Comparison of ENCODE assay signal across 7 mouse cellular contexts in the genomic region with DNA sequence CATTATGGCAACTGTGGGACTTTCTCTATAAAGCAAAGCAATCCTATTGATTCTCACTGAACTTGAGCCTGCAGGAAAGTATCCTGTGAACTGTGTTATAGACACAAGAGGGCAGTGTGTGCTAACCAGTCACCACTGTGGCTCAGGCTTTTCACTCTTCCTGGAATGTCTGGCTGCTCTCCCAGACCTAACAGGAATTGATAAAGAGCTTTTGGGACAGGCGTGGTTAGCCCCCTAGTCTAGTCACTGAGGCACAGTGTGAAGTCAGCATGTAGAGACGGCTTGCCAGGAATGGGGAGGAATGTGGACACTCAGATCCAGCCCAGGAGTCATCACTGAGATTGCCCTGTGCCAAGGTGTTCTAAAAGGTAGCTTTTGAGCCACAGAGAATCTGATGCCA. TPM values are rescaled to one million over a fixed set of nuclear protein-coding genes. Genes with fewer than 3 reads are reported as not detected.
A peak's percentile ranks its signal among the peaks of the same experiment; 100 is the strongest.
DNase-seq lines count a peak whose midpoint lies in the region; ATAC-seq and TF ChIP-seq lines count a peak whose summit lies in the region.

No protein-coding gene starts in this region.

- H3K4me1 ChIP-seq in lung, embryonic 15.5 days = peaks cover 6% of the 10 kb centered on the region

- no peaks in the 10 kb centered on the region; the same call in 1 of the 2 replicates for H3K27me3 ChIP-seq in lung, embryonic 15.5 days

- H3K9me3 ChIP-seq in lung, embryonic 15.5 days = no peaks in the 10 kb centered on the region

- no peak overlapping the region for H3K4me3 ChIP-seq in layer of hippocampus, adult 2 months
- H3K4me3 ChIP-seq in lung, embryonic 15.5 days = no peak overlapping the region

- DNase-seq in T-cell, adult 2 months (ENCODE audit: low spot score) = peak; percentile 16
- peak; percentile 27 for DNase-seq in cerebellum, adult 8-10 months
- DNase-seq in layer of hippocampus, adult 2 months (ENCODE audit: low spot score in 2 of 2) = peak; percentile 63 to 75
- peak; percentile 29 for DNase-seq in ovary, postnatal 36 days (ENCODE audit: low spot score)

- no peak overlapping the region for H3K4me2 ChIP-seq in lung, embryonic 15.5 days

- no peaks in the 10 kb centered on the region for H3K36me3 ChIP-seq in lung, embryonic 15.5 days

- H3K27ac ChIP-seq in layer of hippocampus, adult 2 months = peak overlapping the region; percentile 56
- H3K27ac ChIP-seq in lung, embryonic 15.5 days = no peak overlapping the region

- 0% methylated on average over 2 of the region's 2 CpGs for WGBS in lung, embryonic 15.5 days

- peak; percentile 99 for ATAC-seq in frontal cortex, adult (ENCODE audit: low TSS enrichment)
- ATAC-seq in hematopoietic stem cell, adult 5-6 weeks (replicated peaks in 1 of 2; ENCODE audit: insufficient read depth in 1 of 2, low FRiP score in 2 of 2, low TSS enrichment in 1 of 2, low read depth in 1 of 2, poor library complexity in 2 of 2, severe bottlenecking in 2 of 2) = peak; percentile 87 to 88
- peak; percentile 89 for ATAC-seq in lung, embryonic 15.5 days (ENCODE audit: borderline replicate concordance, extremely low read depth, low FRiP score, low TSS enrichment)

- peak; percentile 89 for TF ChIP-seq CTCF in layer of hippocampus, adult 2 months (conservative IDR thresholded peaks at IDR 0.05)

- H3K9ac ChIP-seq in lung, embryonic 15.5 days = no peak overlapping the region

RNA-seq across cellular contexts. Expression of a gene that starts 16.4 kb away (rescaled TPM):
- not detected in 2 replicates for total RNA-seq in hematopoietic stem cell, adult 5-6 weeks (2017)
- total RNA-seq in layer of hippocampus, adult 2 months (2021) = not detected
- polyA plus RNA-seq in lung, embryonic 15.5 days (2015; fragmentation: Nextera tagmentation; extraction: Ambion mirVana) = not detected in 2 replicates

RNA-seq across cellular contexts. Expression of a gene that starts 19.2 kb away (rescaled TPM):
- total RNA-seq in hematopoietic stem cell, adult 5-6 weeks (2017) = not detected in 2 replicates
- not detected for total RNA-seq in layer of hippocampus, adult 2 months (2021)
- 0.10 TPM in 2 replicates for polyA plus RNA-seq in lung, embryonic 15.5 days (2015; fragmentation: Nextera tagmentation; extraction: Ambion mirVana)

RNA-seq across cellular contexts. Expression of a gene that starts 51.9 kb away (rescaled TPM):
- 36.5 and 37.6 TPM in 2 replicates for total RNA-seq in hematopoietic stem cell, adult 5-6 weeks (2017)
- total RNA-seq in layer of hippocampus, adult 2 months (2021) = 10 to 100 TPM; 68.9 TPM
- 32.1 and 32.3 TPM in 2 replicates for polyA plus RNA-seq in lung, embryonic 15.5 days (2015; fragmentation: Nextera tagmentation; extraction: Ambion mirVana)

Comparison
In these comparisons a context has a peak if more than half of its experiments do, and no peak if none do; other contexts are left out.
1. DNase-seq: peak in every context shown above with its lines; median percentile 69 in layer of hippocampus, adult 2 months; 29 in ovary, postnatal 36 days; 27 in cerebellum, adult 8-10 months; 16 in T-cell, adult 2 months.